Mouse (Mus musculus) Muller cell, postnatal 12 days (primary cell): ENCODE measurements around the gene Myo1d.

Experiments
- DNase-seq: peaks from one replicate; pipeline ENCODE4 v3.0.0-alpha.2; 2015; ENCODE audit errors: inconsistent ontology term

The Myo1d gene

GRCm38 (mm10) chr11:80614949-80615725, 164.7 kb downstream of the Myo1d start:
- no peak for DNase-seq

DNA sequence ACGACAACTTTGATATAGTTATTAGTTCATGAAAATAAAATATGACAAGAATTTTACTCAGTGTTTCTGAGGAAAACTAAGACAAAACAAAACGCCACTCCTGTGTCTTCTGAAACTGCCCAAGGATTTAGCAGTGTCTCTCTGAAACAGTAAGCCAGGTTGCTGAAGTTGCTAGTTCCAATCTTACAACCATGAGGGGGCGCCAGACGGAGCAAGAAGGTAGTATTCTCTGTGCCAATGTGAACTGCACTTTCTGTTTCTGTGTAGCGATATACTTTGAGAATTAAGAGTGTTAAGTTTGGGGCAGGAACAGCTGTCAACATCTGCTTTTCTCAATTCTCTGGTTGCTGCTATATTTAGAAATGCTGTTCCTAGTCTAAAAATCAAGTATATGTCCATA, 165.4 kb downstream of the Myo1d start:
- DNase-seq = no peak

DNA sequence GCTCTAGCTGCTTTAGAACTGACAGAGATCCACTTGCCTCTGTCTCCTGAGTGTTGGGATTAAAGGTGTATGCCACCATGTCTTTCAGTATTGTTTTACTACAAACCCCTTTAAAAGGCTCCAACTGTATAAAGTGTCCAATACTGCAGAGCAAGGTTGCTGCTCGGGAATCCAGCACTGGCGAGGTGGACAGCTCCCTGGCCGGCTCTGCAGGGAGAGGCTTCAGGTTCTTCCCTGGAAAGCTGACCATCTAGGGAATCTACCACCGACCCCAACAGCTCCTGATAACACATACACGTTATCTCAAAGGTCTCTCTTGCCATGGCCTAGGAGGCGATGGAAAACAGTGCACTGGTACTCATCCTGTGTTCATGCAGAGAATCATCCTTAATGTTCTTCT, 166.3 kb downstream of the Myo1d start:
- peak; percentile 42 for DNase-seq

DNA sequence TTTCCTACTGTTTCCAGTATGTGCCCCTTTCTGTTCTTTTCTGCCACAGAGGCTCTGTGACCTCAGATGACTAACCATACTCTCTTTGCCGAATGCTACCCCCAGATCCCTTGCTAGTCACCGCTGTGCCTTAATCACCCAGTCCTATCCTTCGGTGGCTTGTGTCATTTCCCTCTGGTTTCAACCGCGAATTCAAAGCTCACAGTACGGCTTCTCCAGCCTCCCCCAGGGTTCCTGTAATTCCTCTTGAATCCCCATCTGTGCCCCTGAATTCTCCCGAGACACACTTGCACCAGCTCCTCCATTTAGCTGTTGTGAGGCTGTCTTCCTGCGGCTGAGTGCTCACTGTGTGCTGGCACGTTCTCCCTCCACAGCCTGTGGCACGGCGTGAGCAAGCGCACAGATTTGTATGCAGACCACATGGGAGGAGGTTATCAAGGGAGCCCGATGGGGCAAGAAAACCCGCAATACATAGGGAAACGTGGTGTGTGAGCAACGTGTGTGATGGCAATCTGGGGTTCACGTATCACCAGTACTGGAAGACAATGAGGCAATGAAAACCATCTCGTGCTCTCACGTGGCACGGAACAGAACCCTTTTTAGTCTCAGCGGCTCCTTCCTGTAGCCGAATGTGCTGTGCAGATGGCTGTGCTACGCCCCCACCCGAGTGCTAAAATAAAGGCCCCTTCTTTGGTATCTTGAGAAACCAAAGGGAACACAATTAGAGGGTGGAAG, 177.0 kb downstream of the Myo1d start:
- DNase-seq = peak; percentile 67

DNA sequence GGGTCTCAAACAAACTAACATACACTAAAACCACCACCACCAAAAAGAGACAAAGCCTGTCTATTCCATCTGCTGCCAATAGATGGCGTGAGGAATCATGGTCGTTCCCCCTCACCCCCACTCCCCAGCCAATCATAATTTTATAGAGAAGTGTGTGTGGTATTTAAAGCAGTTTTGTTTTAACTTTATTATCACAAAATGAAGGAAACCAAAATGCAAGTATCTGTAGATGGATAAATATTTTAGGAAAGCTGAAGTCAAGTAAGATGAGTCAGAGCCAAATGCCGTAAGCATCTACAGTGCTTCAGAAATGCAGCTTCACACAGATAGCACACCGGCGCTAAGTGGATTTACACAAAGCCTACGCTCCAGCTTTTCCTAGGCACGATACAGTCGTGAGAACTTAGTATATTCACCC, 177.8 kb downstream of the Myo1d start:
- DNase-seq = peak; percentile 16

DNA sequence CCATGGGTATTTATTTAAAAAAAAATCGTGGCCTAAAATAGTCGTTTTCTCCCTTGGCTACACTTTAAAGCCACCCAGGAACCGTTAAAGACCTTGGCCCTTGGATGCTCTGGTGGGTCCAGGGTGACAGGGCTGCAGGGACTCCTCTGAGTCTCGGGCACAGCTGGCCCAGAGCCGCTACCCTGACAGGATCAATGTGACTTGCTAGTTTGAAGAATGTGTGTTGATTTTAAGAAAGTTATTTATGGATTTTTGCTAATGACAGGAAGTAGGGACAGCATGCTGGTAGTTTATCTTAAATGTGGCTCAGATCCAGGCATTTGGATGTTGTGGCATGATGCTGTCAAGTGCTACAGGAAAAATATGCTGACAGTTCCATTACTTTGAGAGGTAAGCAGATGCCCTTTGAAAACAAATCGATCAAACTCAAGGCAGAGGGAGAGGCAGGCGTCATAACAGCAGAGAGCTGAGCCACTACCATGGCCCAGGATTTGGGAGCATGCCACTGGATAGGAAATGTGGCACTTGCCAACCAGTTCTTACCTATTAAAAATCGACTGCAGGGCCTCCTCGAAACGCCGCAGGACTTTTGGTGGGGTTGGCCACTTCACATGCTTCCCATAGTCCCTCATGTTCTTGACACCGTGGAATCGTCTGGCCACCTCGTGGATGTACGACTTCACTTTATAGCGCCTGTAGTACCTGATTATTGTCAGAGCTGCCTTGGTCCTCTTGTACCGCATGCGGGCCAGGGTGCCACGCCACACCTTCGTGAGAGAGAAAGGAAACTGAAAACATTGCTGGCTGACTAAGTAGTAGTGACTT, 178.6 kb downstream of the Myo1d start:
- no peak for DNase-seq

DNA sequence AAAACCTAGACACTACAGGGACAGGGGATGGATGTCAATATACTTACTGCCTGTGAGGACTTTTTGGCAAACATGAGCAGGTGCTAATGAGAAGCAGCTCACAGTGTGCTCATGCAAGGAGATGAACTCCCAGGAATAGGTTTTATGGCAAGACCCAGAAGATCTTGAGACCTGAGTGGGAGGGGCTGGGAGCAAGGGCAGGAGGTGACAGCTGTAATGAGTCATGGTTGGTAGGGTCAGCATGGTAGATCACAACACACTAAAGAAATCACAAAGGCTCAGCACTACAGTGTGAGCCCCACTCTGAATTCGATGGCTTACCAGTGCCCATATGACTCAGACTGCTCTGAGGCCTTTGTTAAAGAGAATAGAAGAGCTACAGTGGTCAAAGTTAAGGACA, 184.3 kb downstream of the Myo1d start:
- DNase-seq = no peak

DNA sequence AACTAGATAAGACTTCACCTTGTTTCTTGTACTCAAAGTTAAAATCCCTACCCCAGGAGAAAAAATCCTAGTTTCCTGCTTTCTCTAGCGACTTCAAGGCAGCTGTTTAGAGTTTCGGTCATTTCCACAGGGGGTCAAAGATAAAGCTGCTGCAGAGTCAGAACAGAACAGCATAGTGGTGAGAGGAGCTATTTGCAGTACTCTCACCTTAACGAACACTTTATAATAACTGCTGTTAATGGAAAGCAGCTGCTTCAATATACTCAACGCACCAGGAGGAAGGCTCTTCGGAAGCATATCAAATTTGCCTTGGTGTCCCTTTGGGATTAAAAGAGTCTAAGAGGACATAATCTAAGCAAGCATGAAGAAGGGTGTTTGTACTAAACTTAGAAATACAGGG, 190.4 kb downstream of the Myo1d start:
- no peak for DNase-seq

- peak; percentile 16 for DNase-seq
Observed at GRCm38 (mm10) chr11:80585761-80586160, 194.1 kb downstream of the Myo1d start.

GRCm38 (mm10) chr11:80585211-80585610, 194.6 kb downstream of the Myo1d start:
- DNase-seq = no peak

- no peak for DNase-seq
Observed at GRCm38 (mm10) chr11:80580494-80580893, 199.3 kb downstream of the Myo1d start.

DNA sequence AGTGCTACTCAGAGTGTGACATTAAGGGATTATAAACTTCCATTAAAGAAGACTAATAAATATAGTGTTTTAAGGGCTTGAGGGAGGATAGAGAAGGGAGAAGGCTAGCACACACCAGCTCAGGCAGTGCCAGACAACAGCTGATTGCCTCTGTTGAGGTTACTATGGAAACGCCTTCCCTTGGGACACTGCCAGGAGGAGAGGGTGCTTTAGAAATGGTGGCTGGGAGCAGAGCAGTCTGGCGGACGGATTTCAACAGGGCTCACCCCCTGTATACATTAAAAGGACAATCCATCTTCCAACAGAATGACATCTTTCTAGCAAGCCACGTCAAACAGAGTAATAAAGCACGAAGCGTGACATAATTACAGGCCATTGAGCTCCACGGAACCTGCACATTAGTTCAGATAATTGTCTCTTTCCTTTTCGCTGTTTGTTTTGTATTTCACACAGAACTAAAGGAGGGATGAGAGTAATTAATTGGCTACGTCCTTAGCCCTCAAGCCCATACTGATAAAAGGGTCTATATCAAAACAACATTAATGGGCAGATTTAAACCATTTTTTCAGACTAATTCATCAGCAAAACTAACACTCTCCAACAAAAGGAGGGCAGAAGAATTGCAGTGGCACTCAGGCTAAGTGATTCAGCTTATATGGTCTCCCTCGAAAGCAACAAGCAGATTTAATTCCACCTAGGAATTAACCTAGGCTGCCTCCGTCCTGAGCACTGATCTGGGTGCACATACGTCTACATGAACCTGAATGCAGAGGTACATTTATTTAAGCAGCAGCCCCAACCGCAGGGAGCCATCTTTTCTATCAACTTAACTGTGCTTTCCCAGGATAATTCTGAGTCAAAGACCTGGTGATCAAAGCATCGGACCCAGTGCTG, 201.8 kb downstream of the Myo1d start:
- DNase-seq = peak; percentile 84

DNA sequence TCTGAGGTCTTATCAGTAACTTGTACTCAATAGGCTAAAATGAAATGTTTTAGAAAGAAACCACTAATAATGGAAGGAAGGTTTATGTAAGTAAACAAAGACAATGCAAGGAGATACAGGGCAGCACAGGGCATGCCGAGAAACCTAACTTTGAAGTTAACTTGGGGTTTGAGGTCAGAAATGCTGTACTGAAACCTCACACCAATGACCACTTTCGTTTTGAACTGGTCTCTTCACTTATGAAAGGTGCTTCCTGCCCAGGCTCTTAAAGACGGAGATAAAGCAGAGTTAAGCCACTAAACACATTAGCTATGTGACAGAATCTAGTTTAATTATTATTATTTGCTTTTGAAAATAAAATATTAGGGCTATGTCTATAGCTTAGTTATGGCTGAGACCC, 204.0 kb downstream of the Myo1d start:
- no peak for DNase-seq

GRCm38 (mm10) chr11:80566286-80566685, 213.5 kb downstream of the Myo1d start:
- no peak for DNase-seq

DNA sequence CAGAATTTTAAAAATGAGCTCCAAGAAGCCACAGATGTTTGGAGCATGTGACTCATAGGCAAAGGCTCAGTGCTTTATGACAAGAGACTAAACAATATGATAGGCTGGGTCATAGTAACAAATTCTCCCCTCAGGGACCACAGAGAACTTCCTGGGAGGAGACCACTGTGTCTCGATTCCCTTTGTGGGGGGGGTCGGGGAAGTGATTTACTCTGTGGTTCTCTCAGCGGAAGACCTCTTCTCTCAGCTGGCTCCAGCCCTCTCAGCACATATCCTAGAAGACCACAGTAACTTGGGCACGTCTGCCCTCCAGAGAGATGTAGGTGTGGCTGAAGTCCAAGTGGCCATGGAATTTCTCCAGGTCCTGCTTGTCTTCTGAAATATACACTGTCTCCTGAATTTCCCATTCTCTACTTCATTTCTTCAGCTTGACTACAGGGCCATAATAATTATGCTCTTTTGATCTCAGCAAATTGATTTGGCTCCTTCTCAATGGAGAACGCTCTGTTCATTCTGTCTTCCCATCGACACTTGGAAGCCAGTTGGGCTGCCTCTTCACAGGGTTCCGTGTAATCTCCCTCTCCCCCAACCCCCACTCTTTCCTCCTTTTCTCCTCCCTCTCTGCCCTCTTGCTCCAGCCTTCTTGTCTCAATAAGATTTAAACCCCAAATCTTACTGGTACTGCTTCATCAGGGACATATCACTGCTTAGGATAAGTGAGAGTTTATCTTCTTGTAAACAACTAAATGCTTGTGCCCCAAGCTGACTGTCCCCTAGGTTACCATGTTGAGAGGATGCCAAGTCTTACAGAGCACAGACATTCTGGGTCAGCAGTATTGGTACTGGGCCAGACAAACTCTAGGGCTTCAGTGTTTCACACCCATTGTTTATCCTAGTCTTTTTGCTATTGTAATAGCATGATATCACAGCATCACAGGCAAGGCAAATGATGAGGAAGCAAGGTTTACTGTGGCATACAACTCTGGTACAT, 214.6 kb downstream of the Myo1d start:
- peak; percentile 89 for DNase-seq

DNA sequence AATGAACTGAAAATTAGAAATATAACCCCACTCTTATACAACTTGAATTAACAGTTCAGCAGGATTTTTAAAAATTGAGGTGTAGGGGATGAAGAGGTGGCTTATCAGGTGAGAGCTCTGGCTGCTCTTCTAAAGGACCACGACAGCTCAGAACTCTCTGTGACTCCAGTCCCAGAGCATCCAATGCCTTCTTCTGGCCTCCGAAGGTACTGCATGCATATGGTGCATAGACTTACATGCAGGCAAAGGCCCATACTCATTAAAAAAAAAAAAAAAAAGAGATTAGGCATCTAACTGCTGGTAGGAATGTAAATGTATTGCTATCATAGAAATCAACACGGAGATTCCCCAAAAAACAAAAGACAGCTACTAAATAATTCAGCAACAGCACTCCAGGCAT, 217.3 kb downstream of the Myo1d start:
- no peak for DNase-seq

DNA sequence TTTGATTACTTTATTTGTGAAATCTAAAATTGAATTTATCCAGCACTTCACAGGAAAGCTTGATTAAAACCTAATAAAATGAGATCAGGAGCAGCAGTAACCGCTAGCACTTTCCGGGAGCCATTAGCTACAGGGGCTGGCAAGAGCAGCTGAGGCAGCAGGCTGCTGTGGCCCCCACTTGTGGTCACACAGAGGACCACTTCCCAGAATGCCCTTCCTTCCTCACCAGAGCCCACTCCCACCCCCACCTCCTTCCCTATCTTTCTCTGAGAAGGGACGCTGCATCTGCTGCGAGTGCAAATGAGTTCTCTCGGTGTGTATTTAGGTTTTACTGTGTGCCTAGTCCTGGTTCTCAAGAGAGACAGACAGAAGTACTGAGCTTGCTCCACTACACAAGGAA, 219.1 kb downstream of the Myo1d start:
- DNase-seq = no peak

GRCm38 (mm10) chr11:80555416-80555815, 224.4 kb downstream of the Myo1d start:
- no peak for DNase-seq

DNA sequence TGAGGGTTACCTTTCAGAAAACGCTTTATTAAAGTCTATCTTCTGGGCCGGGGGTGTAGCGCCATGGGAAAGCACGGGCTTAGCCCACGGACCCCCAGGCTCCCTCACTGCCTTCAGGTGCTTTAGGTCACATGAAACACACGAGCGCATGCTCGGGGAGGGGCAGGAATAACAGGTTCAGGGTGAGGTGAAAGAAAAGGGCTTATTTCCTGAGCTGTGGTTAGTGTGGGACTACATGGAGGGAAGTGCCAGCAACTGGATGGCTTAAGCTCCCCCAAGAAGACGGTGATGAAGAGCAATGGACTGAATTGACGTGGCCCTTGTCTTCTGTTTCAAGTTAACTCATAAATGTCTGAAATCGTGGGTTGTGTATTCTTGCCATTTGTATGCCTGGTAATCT, 226.8 kb downstream of the Myo1d start:
- no peak for DNase-seq

- DNase-seq = no peak
Observed at GRCm38 (mm10) chr11:80551634-80552033, 228.2 kb downstream of the Myo1d start.
